Mouse (Mus musculus) lung, embryonic 15.5 days (tissue): Measurements from ENCODE around the gene Postn. TPM values are rescaled to one million over a fixed set of nuclear protein-coding genes. Genes with fewer than 3 reads are reported as not detected.
A peak's percentile ranks its signal among the peaks of the same experiment; 100 is the strongest.

Source experiments
- ATAC-seq: fragments of 200-750 bp; cut with Nextera tagmentation; 2 replicates; pipeline ENCODE4 v1.8.0; 2017; ENCODE audit warnings: moderate number of reproducible peaks, borderline replicate concordance; ENCODE audit not compliant: low FRiP score, low TSS enrichment; ENCODE audit errors: extremely low read depth
- H3K27ac ChIP-seq: fragments of 300-500 bp; sonication (generic); 2 replicates; pipeline ENCODE4 v1.5.1; 2015; ENCODE audit warnings: moderate library complexity, mild to moderate bottlenecking, inconsistent platforms
- H3K27me3 ChIP-seq: fragments of 300-500 bp; sonication (generic); 2 replicates; pipeline ENCODE4 v1.6.1; 2015; ENCODE audit warnings: inconsistent platforms
- H3K36me3 ChIP-seq: fragments of 300-500 bp; sonication (generic); 2 replicates; pipeline ENCODE4 v1.6.1; 2015; ENCODE audit warnings: inconsistent platforms
- H3K4me1 ChIP-seq: fragments of 300-500 bp; sonication (generic); 2 replicates; pipeline ENCODE4 v1.6.1; 2015; ENCODE audit warnings: inconsistent platforms
- H3K4me2 ChIP-seq: fragments of 300-500 bp; sonication (generic); 2 replicates; pipeline ENCODE4 v1.6.1; 2015; ENCODE audit warnings: inconsistent platforms, mild to moderate bottlenecking, moderate library complexity
- H3K4me3 ChIP-seq: fragments of 300-500 bp; sonication (generic); 2 replicates; pipeline ENCODE4 v1.5.1; 2015; ENCODE audit warnings: mild to moderate bottlenecking, inconsistent platforms
- H3K9ac ChIP-seq: fragments of 300-500 bp; sonication (generic); 2 replicates; pipeline ENCODE4 v1.6.1; 2015; ENCODE audit warnings: inconsistent platforms
- H3K9me3 ChIP-seq: fragments of 300-500 bp; sonication (generic); 2 replicates; pipeline ENCODE4 v1.6.1; 2016; ENCODE audit warnings: inconsistent platforms
- WGBS: fragments of 180-500 bp; shearing (Covaris S2); methylation state at CpG from one replicate; pipeline ENCODE4 v1.1.7; 2015; 5-methylcytosine and 5-hydroxymethylcytosine counted together
- polyA plus RNA-seq: library from polyadenylated mRNA; unstranded; fragments of >200 nt; fragmentation: Nextera tagmentation; extraction: Ambion mirVana; gene quantifications from 2 replicates; pipeline ENCODE4 v1.2.1, GENCODE M21; 2015

Postn gene
- polyA plus RNA-seq, 1 experiment from 2014 or later, result 129 TPM

DNA sequence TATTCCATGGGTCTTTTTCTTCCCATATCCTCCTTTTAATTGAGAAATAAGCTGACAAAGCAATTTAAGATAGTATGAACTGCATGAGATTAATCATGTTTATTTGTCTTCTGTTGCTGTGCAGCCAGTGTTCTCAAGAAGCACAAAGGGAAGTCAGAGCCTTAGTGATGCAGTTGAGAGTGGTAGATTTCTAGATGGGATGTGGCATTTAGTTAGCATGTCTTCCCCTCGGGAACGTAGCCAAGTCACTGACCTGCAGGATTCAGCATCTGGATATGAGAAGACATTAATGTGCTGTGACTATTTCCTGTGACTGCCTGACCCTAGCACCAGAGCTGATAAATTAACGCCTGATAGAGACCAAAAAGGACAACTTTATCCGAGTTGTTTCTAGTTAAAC lies 19.1 kb downstream of the Postn start:
- Histone ChIP-seq H3K9ac (no peak overlapping the region), H3K27me3 (no peaks in the 10 kb centered on the region), H3K4me1 (no peaks in the 10 kb centered on the region), H3K4me3 (no peak overlapping the region), H3K36me3 (0 out of 2 replicates have a peak, but pooled peaks cover 3% of the 10 kb centered on the region), H3K27ac (no peak overlapping the region), H3K9me3 (no peaks in the 10 kb centered on the region), H3K4me2 (no peak overlapping the region)
- ATAC-seq, result no peak
- 44% methylated on average over 4 of the region's 4 CpGs for WGBS

DNA sequence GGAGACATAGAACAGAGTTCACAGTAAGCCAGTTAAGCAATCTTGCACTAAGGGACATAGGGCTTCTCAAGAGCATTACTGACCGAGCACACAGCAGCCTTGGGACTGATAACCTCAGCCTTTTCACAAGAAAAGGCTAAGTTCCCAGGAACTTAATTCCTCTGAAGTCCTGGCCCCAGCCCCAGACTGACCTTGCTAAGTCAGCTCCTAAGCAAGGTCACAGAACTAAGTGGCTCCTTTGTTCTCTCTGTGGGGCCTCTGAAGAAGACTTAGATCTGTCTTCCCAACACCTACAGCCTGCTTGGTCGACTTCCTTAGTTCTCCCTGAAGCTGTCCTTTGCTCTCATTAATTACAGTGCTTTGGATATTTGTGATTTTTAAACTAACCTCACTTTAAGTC lies 38.4 kb downstream of the Postn start:
- H3K4me1 ChIP-seq, result no peaks in the 10 kb centered on the region
- ATAC-seq, result no peak
- no peak overlapping the region for H3K9ac ChIP-seq
- WGBS, result 9% methylated on average over 2 of the region's 2 CpGs
- H3K27me3 ChIP-seq, result no peaks in the 10 kb centered on the region
- H3K4me3 ChIP-seq, result no peak overlapping the region
- H3K4me2 ChIP-seq, result no peak overlapping the region
- H3K27ac ChIP-seq, result no peak overlapping the region
- no peaks in the 10 kb centered on the region for H3K36me3 ChIP-seq
- H3K9me3 ChIP-seq, result no peaks in the 10 kb centered on the region

DNA sequence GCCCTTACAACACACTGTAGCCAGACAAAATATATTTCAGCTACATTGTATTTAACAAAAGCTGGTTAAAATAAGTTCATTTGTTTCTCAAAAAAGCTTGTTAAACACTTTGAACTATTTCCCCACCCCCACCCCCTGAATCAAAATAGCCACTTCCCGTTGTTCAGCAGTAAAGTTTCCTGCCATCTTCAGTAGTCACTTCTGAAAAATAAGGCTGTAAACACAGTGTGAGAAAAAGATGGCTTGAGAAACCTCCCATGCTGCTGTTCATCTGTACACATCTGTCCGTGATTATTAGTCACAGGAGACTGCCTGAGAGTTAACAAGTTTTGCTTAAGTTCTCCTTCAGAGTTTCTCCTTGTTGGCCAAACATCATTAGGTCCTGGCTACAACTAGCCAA lies 39.0 kb downstream of the Postn start:
- no peaks in the 10 kb centered on the region for H3K36me3 ChIP-seq
- H3K4me2 ChIP-seq, result no peak overlapping the region
- no peaks in the 10 kb centered on the region for H3K27me3 ChIP-seq
- H3K4me3 ChIP-seq, result no peak overlapping the region
- H3K9ac ChIP-seq, result no peak overlapping the region
- 28% methylated on average over 2 of the region's 2 CpGs for WGBS
- no peaks in the 10 kb centered on the region for H3K4me1 ChIP-seq
- ATAC-seq, result no peak
- no peak overlapping the region for H3K27ac ChIP-seq
- H3K9me3 ChIP-seq, result no peaks in the 10 kb centered on the region

DNA sequence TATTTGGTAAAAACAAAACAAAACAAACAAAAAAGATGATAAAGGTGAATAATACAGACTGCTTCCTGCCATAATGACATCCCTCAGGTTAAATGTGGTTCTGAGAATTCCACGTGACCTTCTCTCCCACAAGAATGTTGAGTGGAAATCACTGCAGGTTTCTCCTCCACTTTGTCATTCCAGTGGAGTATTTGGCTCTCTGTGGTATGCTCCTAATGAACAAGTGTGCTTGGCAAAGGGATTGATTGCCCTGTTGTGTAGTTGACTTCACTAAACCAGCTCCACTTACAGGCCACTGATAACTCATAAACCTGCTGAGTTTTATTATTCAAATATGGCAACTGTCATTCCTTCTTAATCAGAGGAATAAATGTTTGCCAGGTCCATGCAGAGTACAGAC lies 39.7 kb downstream of the Postn start:
- 69% methylated on average over 1 of the region's 1 CpGs for WGBS
- Histone ChIP-seq H3K4me1 (no peaks in the 10 kb centered on the region), H3K27me3 (no peaks in the 10 kb centered on the region), H3K27ac (no peak overlapping the region), H3K9me3 (no peaks in the 10 kb centered on the region), H3K9ac (no peak overlapping the region), H3K4me3 (no peak overlapping the region), H3K36me3 (no peaks in the 10 kb centered on the region), H3K4me2 (no peak overlapping the region)
- no peak for ATAC-seq

DNA sequence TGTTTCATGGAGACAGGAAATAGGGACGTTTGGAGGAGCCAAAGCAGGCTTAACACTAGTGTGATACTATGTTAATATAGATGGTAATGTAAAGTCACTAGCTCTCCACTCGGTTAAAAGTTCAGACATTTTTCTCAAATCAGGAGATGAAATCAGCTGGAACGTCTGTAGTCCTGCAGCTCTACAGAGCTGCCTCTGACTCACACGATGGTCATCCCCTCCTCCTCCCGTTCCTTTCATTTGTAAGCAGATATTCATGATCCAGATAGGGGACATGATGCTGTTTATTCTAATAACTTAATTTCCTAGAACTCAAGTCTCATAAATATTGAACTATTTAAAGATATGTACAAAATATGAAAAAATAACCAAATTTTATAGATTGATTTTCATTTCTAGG lies 40.8 kb downstream of the Postn start:
- WGBS, result 69% methylated on average over 5 of the region's 5 CpGs

DNA sequence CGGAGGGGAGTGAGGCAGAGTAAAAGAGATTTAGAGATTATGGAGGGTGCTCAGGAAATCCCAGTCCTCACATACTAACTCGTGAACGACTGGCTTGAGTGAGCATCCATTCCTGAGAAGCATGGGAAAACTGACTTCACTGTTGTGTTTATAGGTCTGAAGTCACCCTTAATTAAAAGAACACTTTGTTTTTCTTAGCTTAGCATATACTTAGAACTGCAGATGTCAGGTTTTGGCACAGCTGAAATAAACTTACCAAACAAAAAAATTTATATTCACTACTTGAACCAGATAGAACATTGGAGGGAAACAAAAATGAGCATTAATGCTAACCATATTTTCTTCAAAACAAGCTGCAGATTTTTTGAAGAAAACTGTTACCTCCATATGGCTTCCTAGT lies 42.9 kb downstream of the Postn start:
- H3K4me3 ChIP-seq, result no peak overlapping the region
- H3K36me3 ChIP-seq, result no peaks in the 10 kb centered on the region
- no peak overlapping the region for H3K4me2 ChIP-seq
- no peaks in the 10 kb centered on the region for H3K4me1 ChIP-seq
- H3K9ac ChIP-seq, result no peak overlapping the region
- WGBS, result 52% methylated on average over 3 of the region's 3 CpGs
- H3K9me3 ChIP-seq, result no peaks in the 10 kb centered on the region
- H3K27ac ChIP-seq, result no peak overlapping the region
- H3K27me3 ChIP-seq, result no peaks in the 10 kb centered on the region
- ATAC-seq, result no peak

More for the DNA sequence above, 40.8 kb downstream of the Postn start:
- H3K4me1 ChIP-seq, result no peaks in the 10 kb centered on the region
- H3K36me3 ChIP-seq, result no peaks in the 10 kb centered on the region
- H3K27ac ChIP-seq, result no peak overlapping the region
- H3K9me3 ChIP-seq, result no peaks in the 10 kb centered on the region
- H3K4me2 ChIP-seq, result no peak overlapping the region
- no peak for ATAC-seq
- H3K27me3 ChIP-seq, result no peaks in the 10 kb centered on the region
- no peak overlapping the region for H3K9ac ChIP-seq
- H3K4me3 ChIP-seq, result no peak overlapping the region

DNA sequence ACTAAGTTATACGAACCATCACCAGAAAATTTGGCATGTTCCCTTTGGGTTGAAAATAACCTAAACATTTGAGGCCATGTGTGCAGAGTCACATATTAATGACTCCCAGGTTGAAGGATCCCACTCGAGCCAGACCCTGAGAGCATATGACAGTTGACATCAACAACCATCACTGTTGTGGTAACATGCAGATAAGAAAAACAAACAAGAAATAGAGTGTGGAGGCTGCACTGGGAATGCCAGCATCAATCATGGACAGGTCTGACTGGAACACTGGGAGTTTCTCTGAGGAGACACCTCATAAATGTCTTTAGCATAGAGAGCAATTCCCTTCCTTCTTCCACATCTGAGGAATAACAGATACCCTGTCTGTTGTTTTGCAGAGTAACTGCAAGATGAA lies 45.7 kb downstream of the Postn start:
- H3K9ac ChIP-seq, result no peak overlapping the region
- ATAC-seq, result peak; percentile 46; the same call in 1 of the 2 replicates
- no peak overlapping the region for H3K4me3 ChIP-seq
- no peak overlapping the region for H3K4me2 ChIP-seq
- no peaks in the 10 kb centered on the region for H3K9me3 ChIP-seq
- no peaks in the 10 kb centered on the region for H3K27me3 ChIP-seq
- H3K4me1 ChIP-seq, result no peaks in the 10 kb centered on the region
- no peak overlapping the region for H3K27ac ChIP-seq
- 20% methylated on average over 2 of the region's 2 CpGs for WGBS
- H3K36me3 ChIP-seq, result no peaks in the 10 kb centered on the region

DNA sequence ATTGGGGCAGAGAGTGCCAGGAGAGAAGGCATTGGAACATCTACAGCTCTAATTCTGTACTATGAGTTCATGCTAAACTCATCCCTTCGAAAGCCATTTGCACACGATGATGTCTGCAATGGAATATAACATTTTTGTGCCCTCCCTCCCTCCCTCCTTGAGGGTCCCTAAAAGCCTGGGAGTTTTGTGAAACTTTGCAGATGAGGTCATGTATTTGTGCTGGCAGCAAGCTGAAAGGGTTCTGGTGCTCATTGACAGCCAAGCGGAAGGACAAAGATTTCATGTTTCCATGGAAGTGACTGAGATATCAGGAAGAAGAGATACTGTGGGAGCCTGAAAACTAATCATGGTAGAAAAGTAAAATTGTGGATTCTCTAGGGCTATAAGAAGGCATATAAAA lies 50.1 kb downstream of the Postn start:
- Histone ChIP-seq H3K27ac (no peak overlapping the region), H3K4me2 (no peak overlapping the region), H3K36me3 (no peaks in the 10 kb centered on the region), H3K9me3 (no peaks in the 10 kb centered on the region), H3K4me3 (no peak overlapping the region), H3K9ac (no peak overlapping the region), H3K4me1 (no peaks in the 10 kb centered on the region), H3K27me3 (no peaks in the 10 kb centered on the region)
- WGBS, result 77% methylated on average over 3 of the region's 3 CpGs
- ATAC-seq, result no peak

DNA sequence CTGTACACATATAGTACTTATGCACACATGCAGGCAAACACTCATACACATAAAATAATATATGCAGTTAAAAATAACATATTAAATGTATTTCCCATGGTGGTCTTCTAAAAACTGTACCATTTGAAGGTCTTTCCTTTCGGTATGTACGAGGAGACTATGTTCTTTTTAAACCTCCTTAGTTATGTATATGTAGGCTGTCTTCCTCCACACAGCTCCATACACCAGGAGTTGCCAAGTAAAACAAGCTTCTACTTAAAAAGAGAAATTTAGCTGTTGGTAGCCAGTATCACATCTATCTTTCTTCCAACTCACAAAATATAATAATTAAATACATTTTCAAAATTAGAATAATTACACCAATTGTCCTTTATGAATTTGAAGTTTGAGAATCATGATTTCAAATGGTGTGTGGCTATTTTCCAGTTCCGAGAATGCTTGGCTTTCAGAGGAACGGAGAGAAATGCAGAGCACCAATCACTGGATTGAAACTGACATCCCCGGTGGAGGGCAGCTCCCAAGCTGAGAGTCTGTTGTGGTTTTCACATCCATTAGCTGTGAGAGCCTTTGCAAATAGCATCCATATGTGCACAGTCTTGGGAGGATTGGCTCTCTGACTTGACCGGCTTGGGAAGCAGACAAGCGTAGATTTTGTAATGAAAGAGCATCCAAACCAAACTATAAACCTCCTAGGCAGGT lies 52.1 kb downstream of the Postn start:
- H3K27me3 ChIP-seq, result no peaks in the 10 kb centered on the region
- H3K4me3 ChIP-seq, result no peak overlapping the region
- H3K36me3 ChIP-seq, result no peaks in the 10 kb centered on the region
- no peaks in the 10 kb centered on the region for H3K9me3 ChIP-seq
- H3K4me2 ChIP-seq, result no peak overlapping the region
- no peak overlapping the region for H3K27ac ChIP-seq
- 76% methylated on average over 7 of the region's 7 CpGs for WGBS
- H3K9ac ChIP-seq, result no peak overlapping the region
- no peak for ATAC-seq
- 0 out of 2 replicates have a peak, but pooled peaks cover 3% of the 10 kb centered on the region for H3K4me1 ChIP-seq

DNA sequence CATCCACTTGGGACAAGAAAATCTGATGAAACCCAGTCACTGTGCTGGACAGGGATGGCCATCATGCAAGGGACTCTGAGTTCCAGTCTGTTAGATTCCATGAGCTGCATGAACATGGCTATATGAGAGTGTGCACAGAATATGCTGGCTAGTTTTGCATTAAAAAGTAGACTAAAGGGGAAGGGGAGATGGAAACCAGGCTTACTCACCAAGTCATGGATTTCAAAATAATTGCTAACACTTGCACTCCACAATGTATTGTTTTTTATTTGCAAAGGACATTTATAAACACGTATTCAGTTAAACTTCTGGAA lies 52.6 kb downstream of the Postn start:
- 67% methylated on average over 1 of the region's 1 CpGs for WGBS
- H3K9ac ChIP-seq, result no peak overlapping the region
- H3K27ac ChIP-seq, result no peak overlapping the region
- no peaks in the 10 kb centered on the region for H3K27me3 ChIP-seq
- no peak overlapping the region for H3K4me2 ChIP-seq
- H3K9me3 ChIP-seq, result no peaks in the 10 kb centered on the region
- 0 out of 2 replicates have a peak, but pooled peaks cover 3% of the 10 kb centered on the region for H3K4me1 ChIP-seq
- no peak overlapping the region for H3K4me3 ChIP-seq
- ATAC-seq, result no peak
- no peaks in the 10 kb centered on the region for H3K36me3 ChIP-seq

DNA sequence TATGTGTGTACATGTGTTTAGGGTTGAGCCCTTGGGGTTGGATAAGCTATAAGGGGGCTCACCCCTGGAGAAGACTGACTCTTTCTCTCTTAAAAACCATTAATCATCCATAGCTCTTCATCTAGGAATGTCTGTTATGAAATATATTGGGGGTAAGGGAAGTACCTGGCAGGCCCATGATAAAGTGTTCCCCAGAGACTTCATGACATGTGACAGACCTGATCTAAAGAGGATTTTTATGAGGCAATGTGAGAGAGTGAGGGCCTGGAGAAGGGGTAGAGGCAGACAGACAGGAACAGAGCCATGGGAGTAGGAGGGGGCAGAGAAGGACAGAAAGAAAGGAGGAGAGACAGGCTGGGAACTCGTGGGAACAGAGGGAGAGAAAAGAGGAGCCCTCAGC lies 53.5 kb downstream of the Postn start:
- 71% methylated on average over 1 of the region's 1 CpGs for WGBS

DNA sequence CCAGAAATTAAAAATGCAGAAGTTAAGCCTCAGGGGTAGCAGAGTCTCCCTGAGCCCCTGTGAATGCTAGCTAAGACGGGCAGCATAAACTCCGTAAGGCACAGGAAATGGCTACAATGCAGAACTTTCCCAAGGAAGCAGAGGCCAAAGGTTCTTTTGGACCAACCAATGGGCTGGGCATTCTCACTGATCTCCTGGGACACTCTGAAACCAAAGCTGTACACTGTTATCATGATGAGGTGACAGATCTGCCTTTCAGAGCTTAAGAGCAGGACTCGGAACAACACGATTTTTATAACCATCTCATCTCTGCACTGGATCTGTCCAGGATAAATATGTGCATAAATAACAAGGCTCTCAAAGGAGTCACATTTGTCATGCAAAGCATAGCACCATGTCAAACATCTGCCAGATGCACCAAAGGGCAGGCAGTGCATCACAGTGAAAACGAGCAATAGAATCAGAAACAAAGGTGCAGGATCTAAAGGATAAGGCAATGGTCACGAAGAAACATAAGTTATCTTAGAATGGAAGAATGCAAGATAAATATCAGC lies 57.0 kb downstream of the Postn start:
- 31% methylated on average over 6 of the region's 6 CpGs for WGBS
- no peaks in the 10 kb centered on the region for H3K27me3 ChIP-seq
- H3K9me3 ChIP-seq, result no peaks in the 10 kb centered on the region
- no peak overlapping the region for H3K27ac ChIP-seq
- H3K4me3 ChIP-seq, result no peak overlapping the region
- no peaks in the 10 kb centered on the region for H3K36me3 ChIP-seq
- no peak overlapping the region for H3K4me2 ChIP-seq
- H3K4me1 ChIP-seq, result 0 out of 2 replicates have a peak, but pooled peaks cover 3% of the 10 kb centered on the region
- no peak for ATAC-seq
- H3K9ac ChIP-seq, result no peak overlapping the region

More for the DNA sequence above, 53.5 kb downstream of the Postn start:
- no peaks in the 10 kb centered on the region for H3K9me3 ChIP-seq
- H3K4me1 ChIP-seq, result 0 out of 2 replicates have a peak, but pooled peaks cover 3% of the 10 kb centered on the region
- no peak overlapping the region for H3K4me2 ChIP-seq
- H3K4me3 ChIP-seq, result no peak overlapping the region
- H3K27ac ChIP-seq, result no peak overlapping the region
- H3K27me3 ChIP-seq, result no peaks in the 10 kb centered on the region
- H3K9ac ChIP-seq, result no peak overlapping the region
- no peaks in the 10 kb centered on the region for H3K36me3 ChIP-seq
- no peak for ATAC-seq
